Mouse (Mus musculus): Measurements from ENCODE around the gene Tns4. TPM values are rescaled to one million over a fixed set of nuclear protein-coding genes. Genes with fewer than 3 reads are reported as not detected.

The Tns4 gene
- polyA plus RNA-seq (2015; fragmentation: Nextera tagmentation; extraction: Ambion mirVana): 0.65 and 1.3 TPM in 2 replicates

- WGBS: 49% methylated on average over 14 of the region's 14 CpGs
- H3K4me2 ChIP-seq (ENCODE audit: low read depth, low read length): peak within 1 kb of the TSS; percentile 23
Measured at GRCm38 (mm10) chr11:99089077-99089601, at the start of gene Tns4. TSS of gene Tns4 (minus strand) at chr11:99089306.

GRCm38 (mm10) chr11:99137385-99137784 lies 48.3 kb upstream of the Tns4 start:
- H3K4me1 ChIP-seq (ENCODE audit: control insufficient read depth, insufficient read depth, low read length): peaks cover 9% of the 10 kb centered on the region
- H3K4me2 ChIP-seq (ENCODE audit: low read depth, low read length): no peak overlapping the region
- no peak for ATAC-seq
- H3K9ac ChIP-seq (ENCODE audit: low read depth, low read length): no peak overlapping the region
- H3K9me3 ChIP-seq (ENCODE audit: control insufficient read depth, low read length): no peaks in the 10 kb centered on the region
- no peaks in the 10 kb centered on the region for H3K36me3 ChIP-seq (ENCODE audit: control insufficient read depth, insufficient read depth, low read length)
- H3K27me3 ChIP-seq (replicated peaks; ENCODE audit: control insufficient read depth, insufficient read depth, low read length): no peaks in the 10 kb centered on the region
- H3K4me3 ChIP-seq (ENCODE audit: low read length): no peak overlapping the region
- WGBS: 83% methylated on average over 4 of the region's 4 CpGs
- H3K27ac ChIP-seq (ENCODE audit: low read length): no peak overlapping the region

More at GRCm38 (mm10) chr11:99089077-99089601, at the start of gene Tns4:
- no peaks in the 10 kb centered on the region for H3K27me3 ChIP-seq (replicated peaks; ENCODE audit: control insufficient read depth, insufficient read depth, low read length)
- no peak within 1 kb of the TSS for H3K27ac ChIP-seq (ENCODE audit: low read length)
- no peak within 1 kb of the TSS for H3K4me3 ChIP-seq (ENCODE audit: low read length)
- no peaks in the 10 kb centered on the region for H3K9me3 ChIP-seq (ENCODE audit: control insufficient read depth, low read length)
- H3K9ac ChIP-seq (ENCODE audit: low read depth, low read length): no peak within 1 kb of the TSS
- H3K36me3 ChIP-seq (ENCODE audit: control insufficient read depth, insufficient read depth, low read length): no peaks in the 10 kb centered on the region
- H3K4me1 ChIP-seq (ENCODE audit: control insufficient read depth, insufficient read depth, low read length): no peaks in the 10 kb centered on the region
- peak; percentile 89 for ATAC-seq

GRCm38 (mm10) chr11:99136961-99137360 lies 47.9 kb upstream of the Tns4 start:
- ATAC-seq: no peak
- Histone ChIP-seq H3K9me3 (ENCODE audit: control insufficient read depth, low read length) (no peaks in the 10 kb centered on the region), H3K27me3 (replicated peaks; ENCODE audit: control insufficient read depth, insufficient read depth, low read length) (no peaks in the 10 kb centered on the region), H3K36me3 (ENCODE audit: control insufficient read depth, insufficient read depth, low read length) (no peaks in the 10 kb centered on the region), H3K4me2 (ENCODE audit: low read depth, low read length) (no peak overlapping the region), H3K27ac (ENCODE audit: low read length) (no peak overlapping the region), H3K4me3 (ENCODE audit: low read length) (no peak overlapping the region), H3K4me1 (ENCODE audit: control insufficient read depth, insufficient read depth, low read length) (peaks cover 13% of the 10 kb centered on the region), H3K9ac (ENCODE audit: low read depth, low read length) (no peak overlapping the region)
- 70% methylated on average over 4 of the region's 4 CpGs for WGBS

- H3K4me3 ChIP-seq (ENCODE audit: low read length): no peak overlapping the region
- H3K4me2 ChIP-seq (ENCODE audit: low read depth, low read length): no peak overlapping the region
- H3K9me3 ChIP-seq (ENCODE audit: control insufficient read depth, low read length): no peaks in the 10 kb centered on the region
- no peaks in the 10 kb centered on the region for H3K36me3 ChIP-seq (ENCODE audit: control insufficient read depth, insufficient read depth, low read length)
- WGBS: 57% methylated on average over 3 of the region's 3 CpGs
- no peaks in the 10 kb centered on the region for H3K27me3 ChIP-seq (replicated peaks; ENCODE audit: control insufficient read depth, insufficient read depth, low read length)
- ATAC-seq: no peak
- peaks cover 19% of the 10 kb centered on the region for H3K4me1 ChIP-seq (ENCODE audit: control insufficient read depth, insufficient read depth, low read length)
- no peak overlapping the region for H3K27ac ChIP-seq (ENCODE audit: low read length)
- no peak overlapping the region for H3K9ac ChIP-seq (ENCODE audit: low read depth, low read length)
Measured at GRCm38 (mm10) chr11:99136361-99136760, 47.3 kb upstream of the Tns4 start.

- WGBS: 65% methylated on average over 8 of the region's 8 CpGs
- ATAC-seq: no peak
Measured at GRCm38 (mm10) chr11:99135047-99135440, 45.9 kb upstream of the Tns4 start.

GRCm38 (mm10) chr11:99134266-99135046 lies 45.4 kb upstream of the Tns4 start:
- no peaks in the 10 kb centered on the region for H3K9me3 ChIP-seq (ENCODE audit: control insufficient read depth, low read length)
- peaks cover 20% of the 10 kb centered on the region for H3K4me1 ChIP-seq (ENCODE audit: control insufficient read depth, insufficient read depth, low read length)
- no peak overlapping the region for H3K4me3 ChIP-seq (ENCODE audit: low read length)
- no peaks in the 10 kb centered on the region for H3K27me3 ChIP-seq (replicated peaks; ENCODE audit: control insufficient read depth, insufficient read depth, low read length)
- no peak overlapping the region for H3K4me2 ChIP-seq (ENCODE audit: low read depth, low read length)
- 43% methylated on average over 15 of the region's 15 CpGs for WGBS
- peak overlapping the region; percentile 32 for H3K27ac ChIP-seq (ENCODE audit: low read length)
- H3K36me3 ChIP-seq (ENCODE audit: control insufficient read depth, insufficient read depth, low read length): no peaks in the 10 kb centered on the region
- no peak overlapping the region; the same call in 1 of the 2 replicates for H3K9ac ChIP-seq (ENCODE audit: low read depth, low read length)
- no peak for ATAC-seq

More at GRCm38 (mm10) chr11:99135047-99135440, 45.9 kb upstream of the Tns4 start:
- peak overlapping the region; percentile 6; the same call in 1 of the 2 replicates for H3K9ac ChIP-seq (ENCODE audit: low read depth, low read length)
- H3K4me3 ChIP-seq (ENCODE audit: low read length): no peak overlapping the region
- peaks cover 20% of the 10 kb centered on the region for H3K4me1 ChIP-seq (ENCODE audit: control insufficient read depth, insufficient read depth, low read length)
- no peaks in the 10 kb centered on the region for H3K9me3 ChIP-seq (ENCODE audit: control insufficient read depth, low read length)
- no peaks in the 10 kb centered on the region for H3K36me3 ChIP-seq (ENCODE audit: control insufficient read depth, insufficient read depth, low read length)
- H3K27ac ChIP-seq (ENCODE audit: low read length): peak overlapping the region; percentile 32
- H3K4me2 ChIP-seq (ENCODE audit: low read depth, low read length): no peak overlapping the region
- H3K27me3 ChIP-seq (replicated peaks; ENCODE audit: control insufficient read depth, insufficient read depth, low read length): no peaks in the 10 kb centered on the region

- WGBS: 36% methylated on average over 5 of the region's 5 CpGs
Measured at GRCm38 (mm10) chr11:99133285-99133897, 44.3 kb upstream of the Tns4 start.

GRCm38 (mm10) chr11:99132091-99132730 lies 43.1 kb upstream of the Tns4 start:
- no peak overlapping the region for H3K4me3 ChIP-seq (ENCODE audit: low read length)
- peaks cover 23% of the 10 kb centered on the region for H3K4me1 ChIP-seq (ENCODE audit: control insufficient read depth, insufficient read depth, low read length)
- no peaks in the 10 kb centered on the region for H3K9me3 ChIP-seq (ENCODE audit: control insufficient read depth, low read length)
- peak overlapping the region; percentile 79 for H3K27ac ChIP-seq (ENCODE audit: low read length)
- 8% methylated on average over 11 of the region's 11 CpGs for WGBS
- H3K36me3 ChIP-seq (ENCODE audit: control insufficient read depth, insufficient read depth, low read length): no peaks in the 10 kb centered on the region
- ATAC-seq: peak; percentile 75
- peak overlapping the region; percentile 45; the same call in 1 of the 2 replicates for H3K9ac ChIP-seq (ENCODE audit: low read depth, low read length)
- H3K4me2 ChIP-seq (ENCODE audit: low read depth, low read length): peak overlapping the region; percentile 39
- no peaks in the 10 kb centered on the region for H3K27me3 ChIP-seq (replicated peaks; ENCODE audit: control insufficient read depth, insufficient read depth, low read length)

More at GRCm38 (mm10) chr11:99133285-99133897, 44.3 kb upstream of the Tns4 start:
- Histone ChIP-seq H3K9me3 (ENCODE audit: control insufficient read depth, low read length) (no peaks in the 10 kb centered on the region), H3K9ac (ENCODE audit: low read depth, low read length) (no peak overlapping the region), H3K27me3 (replicated peaks; ENCODE audit: control insufficient read depth, insufficient read depth, low read length) (no peaks in the 10 kb centered on the region), H3K4me3 (ENCODE audit: low read length) (no peak overlapping the region), H3K4me1 (ENCODE audit: control insufficient read depth, insufficient read depth, low read length) (peaks cover 20% of the 10 kb centered on the region), H3K27ac (ENCODE audit: low read length) (peak overlapping the region; percentile 53), H3K4me2 (ENCODE audit: low read depth, low read length) (no peak overlapping the region), H3K36me3 (ENCODE audit: control insufficient read depth, insufficient read depth, low read length) (no peaks in the 10 kb centered on the region)
- no peak for ATAC-seq

GRCm38 (mm10) chr11:99131463-99131840 lies 42.3 kb upstream of the Tns4 start:
- H3K4me2 ChIP-seq (ENCODE audit: low read depth, low read length): no peak overlapping the region; the same call in 1 of the 2 replicates
- WGBS: 37% methylated on average over 12 of the region's 12 CpGs
- H3K27ac ChIP-seq (ENCODE audit: low read length): no peak overlapping the region

More at GRCm38 (mm10) chr11:99131463-99131840, 42.3 kb upstream of the Tns4 start:
- H3K27me3 ChIP-seq (replicated peaks; ENCODE audit: control insufficient read depth, insufficient read depth, low read length): no peaks in the 10 kb centered on the region
- H3K4me1 ChIP-seq (ENCODE audit: control insufficient read depth, insufficient read depth, low read length): peaks cover 30% of the 10 kb centered on the region
- no peaks in the 10 kb centered on the region for H3K9me3 ChIP-seq (ENCODE audit: control insufficient read depth, low read length)
- peak overlapping the region; percentile 45; the same call in 1 of the 2 replicates for H3K9ac ChIP-seq (ENCODE audit: low read depth, low read length)
- no peak for ATAC-seq
- H3K4me3 ChIP-seq (ENCODE audit: low read length): no peak overlapping the region
- no peaks in the 10 kb centered on the region for H3K36me3 ChIP-seq (ENCODE audit: control insufficient read depth, insufficient read depth, low read length)

Data from intestine, embryonic 16.5 days (tissue).